Mouse (Mus musculus) small intestine, adult 2 months (tissue): ENCODE results near the gene Sash3.

Experiments
- CTCF ChIP-seq: fragments of 200-500 bp; IDR thresholded peaks from 2 replicates; pipeline ENCODE4 v1.5.1; 2012; ENCODE audit warnings: low read depth, mild to moderate bottlenecking, control low read depth, inconsistent platforms, low read length, moderate library complexity, mixed read lengths; ENCODE audit not compliant: insufficient replicate concordance, insufficient read length; ENCODE audit errors: extremely low read depth
- POLR2A ChIP-seq: fragments of 200-500 bp; IDR thresholded peaks from 2 replicates; pipeline ENCODE4 v1.6.1; 2012; ENCODE audit warnings: low read depth, mild to moderate bottlenecking, control low read depth, inconsistent platforms, low read length, moderate library complexity

DNA sequence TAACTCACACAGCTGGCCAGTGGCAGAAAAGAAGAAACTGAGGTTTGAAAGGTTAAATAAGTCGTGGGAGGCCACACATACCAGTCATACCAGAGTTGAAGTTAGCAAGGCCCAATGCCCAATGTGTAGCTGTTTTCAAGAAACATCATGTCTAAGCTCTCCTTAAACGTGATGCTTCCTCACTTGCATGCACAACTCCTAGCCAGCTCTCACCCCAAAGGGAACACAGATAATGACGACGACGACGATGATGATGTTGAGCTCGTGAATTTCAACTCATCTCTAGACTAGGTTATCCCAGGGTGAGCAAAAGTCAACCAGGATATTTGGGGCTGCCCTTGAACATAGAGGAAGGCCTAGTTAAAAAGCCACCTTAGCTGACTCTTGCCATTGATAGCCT lies 5.9 kb downstream of the Sash3 start:
- TF ChIP-seq CTCF (no peak), POLR2A (no peak)
